Mouse (Mus musculus): Measurements from ENCODE around the gene Dcaf6. TPM values are rescaled to one million over a fixed set of nuclear protein-coding genes. Genes with fewer than 3 reads are reported as not detected.

Dcaf6 gene
- polyA plus RNA-seq, 1 experiment from 2014 or later: 6.4 TPM

DNA sequence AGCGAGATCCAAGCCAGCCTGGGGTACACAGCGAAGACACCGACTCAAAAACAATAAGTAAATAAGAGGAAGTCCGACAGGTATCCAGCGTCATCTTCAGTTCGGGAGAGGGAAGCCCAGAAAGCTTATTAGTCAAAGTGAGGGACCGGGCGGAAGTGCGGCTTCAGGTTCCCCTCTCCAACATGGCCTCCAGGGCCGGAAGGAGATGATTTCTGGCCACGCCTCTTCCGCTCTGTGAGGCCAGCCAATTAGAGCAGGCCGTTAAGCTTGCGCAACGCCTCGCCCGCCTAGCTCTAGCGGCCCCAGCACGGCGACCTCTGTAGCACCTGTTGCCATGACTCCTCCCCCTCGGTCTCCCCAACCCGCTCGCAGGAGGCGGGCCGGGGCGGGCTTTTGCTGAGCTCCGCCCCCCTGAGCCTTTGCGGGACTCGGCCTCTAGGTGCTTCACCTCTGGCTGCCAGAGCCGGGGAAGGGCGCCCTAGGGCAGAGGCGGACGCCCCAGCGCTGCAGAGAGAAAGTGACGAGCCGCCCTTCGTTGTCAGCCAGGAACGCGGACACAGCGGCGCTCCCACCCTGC is 614 bp upstream of the Dcaf6 start:
- Histone ChIP-seq H3K4me1 (replicated peaks) (peaks cover 15% of the 10 kb centered on the region), H3K36me3 (no peaks in the 10 kb centered on the region), H3K4me3 (peak overlapping the region; percentile 92), H3K27ac (peak overlapping the region; percentile 94), H3K9me3 (no peaks in the 10 kb centered on the region), H3K27me3 (ENCODE audit: insufficient read depth, poor library complexity, severe bottlenecking) (no peaks in the 10 kb centered on the region)
- under 1% methylated on average over 41 of the region's 41 CpGs for WGBS
- peak; percentile 99 for DNase-seq (ENCODE audit: low spot score)

DNA sequence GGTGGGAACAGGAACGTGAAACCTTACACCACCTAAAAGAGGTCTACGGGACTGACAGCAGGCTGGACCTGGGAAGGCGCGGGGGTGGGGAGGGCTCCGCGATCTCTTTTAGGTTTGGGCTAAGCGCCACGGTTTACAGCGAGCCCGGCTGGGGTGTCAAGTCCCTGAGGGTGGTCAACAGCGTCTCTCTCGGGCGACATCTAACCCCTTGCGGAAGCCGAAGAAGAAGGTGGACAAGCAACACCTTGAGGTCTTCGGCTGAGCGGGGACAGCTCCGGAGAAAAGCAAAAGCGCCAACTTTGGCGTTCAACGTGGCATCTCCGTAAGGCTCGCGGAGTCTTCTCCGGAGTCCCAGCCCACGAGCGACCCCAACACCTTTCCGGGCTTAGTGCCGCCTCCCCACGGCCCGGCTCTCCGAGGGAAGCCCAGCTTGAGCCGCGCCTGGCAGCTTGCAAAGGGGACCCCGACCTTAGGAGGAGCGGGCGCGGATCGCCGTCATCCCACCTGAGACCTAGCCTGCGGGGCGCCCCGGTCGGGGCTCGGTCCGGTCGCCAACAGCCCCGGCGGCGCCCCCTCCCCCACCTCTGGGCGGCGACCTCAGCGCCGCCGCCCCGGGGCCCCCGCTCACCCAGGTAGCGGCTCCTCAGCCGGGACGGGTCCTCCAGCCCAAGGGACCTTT is 633 bp downstream of the Dcaf6 start:
- Histone ChIP-seq H3K4me1 (replicated peaks) (peaks cover 15% of the 10 kb centered on the region), H3K36me3 (no peaks in the 10 kb centered on the region), H3K27me3 (ENCODE audit: insufficient read depth, poor library complexity, severe bottlenecking) (no peaks in the 10 kb centered on the region), H3K9me3 (no peaks in the 10 kb centered on the region), H3K27ac (peak overlapping the region; percentile 94), H3K4me3 (peak overlapping the region; percentile 92)
- DNase-seq (ENCODE audit: low spot score): peak; percentile 50
- WGBS: under 1% methylated on average over 60 of the region's 60 CpGs

DNA sequence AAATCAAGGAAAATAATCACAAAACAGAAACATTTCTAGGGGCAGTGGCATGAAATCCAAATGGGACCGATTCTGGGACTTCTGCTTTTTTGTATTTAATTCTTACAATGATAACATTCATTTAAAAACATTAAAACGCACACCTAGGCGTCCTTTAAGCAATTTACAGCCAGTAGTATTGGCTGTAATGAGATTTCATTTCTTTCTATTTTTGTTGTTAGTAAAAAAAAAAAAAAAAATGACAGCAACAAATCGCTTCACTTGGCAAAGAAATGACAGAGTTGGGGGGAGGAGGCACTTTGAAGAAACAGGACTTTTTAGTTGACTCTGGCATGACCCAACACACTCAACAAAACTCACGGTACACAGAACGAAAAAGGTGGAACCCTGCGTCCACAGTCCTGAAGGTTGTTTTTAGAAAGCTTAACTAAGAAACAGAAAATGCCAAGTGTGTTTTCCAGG is 1.2 kb downstream of the Dcaf6 start:
- no peaks in the 10 kb centered on the region for H3K36me3 ChIP-seq
- no peak for DNase-seq (ENCODE audit: low spot score)
- peaks cover 3% of the 10 kb centered on the region for H3K9me3 ChIP-seq
- no peaks in the 10 kb centered on the region for H3K27me3 ChIP-seq (ENCODE audit: insufficient read depth, poor library complexity, severe bottlenecking)
- H3K4me3 ChIP-seq: peak overlapping the region; percentile 92
- H3K27ac ChIP-seq: peak overlapping the region; percentile 94
- H3K4me1 ChIP-seq (replicated peaks): peaks cover 15% of the 10 kb centered on the region
- 23% methylated on average over 7 of the region's 7 CpGs for WGBS

DNA sequence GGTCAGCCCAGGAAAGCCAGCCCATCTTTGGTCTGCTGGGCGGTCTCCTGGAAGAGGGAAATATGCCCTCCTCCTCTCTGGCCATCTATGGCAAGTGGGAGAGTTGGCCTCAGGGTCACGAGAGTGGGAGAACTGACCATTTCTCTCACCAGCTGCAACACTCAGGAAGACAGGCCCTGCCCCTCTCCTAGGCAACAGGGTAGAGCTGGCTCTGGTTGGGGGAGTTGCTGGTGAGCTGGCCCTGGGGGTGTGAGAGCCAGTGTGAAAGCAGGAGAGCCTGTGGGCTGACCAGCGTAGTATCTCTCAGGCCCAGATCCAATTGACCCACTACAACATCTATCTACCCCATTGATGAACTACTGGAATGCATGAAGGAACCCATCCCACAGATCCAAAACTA is 18.6 kb downstream of the Dcaf6 start:
- Histone ChIP-seq H3K4me1 (replicated peaks) (peaks cover 7% of the 10 kb centered on the region), H3K36me3 (no peaks in the 10 kb centered on the region), H3K4me3 (no peak overlapping the region), H3K9me3 (no peaks in the 10 kb centered on the region), H3K27ac (no peak overlapping the region), H3K27me3 (ENCODE audit: insufficient read depth, poor library complexity, severe bottlenecking) (no peaks in the 10 kb centered on the region)
- 76% methylated on average over 3 of the region's 3 CpGs for WGBS
- DNase-seq (ENCODE audit: low spot score): no peak

DNA sequence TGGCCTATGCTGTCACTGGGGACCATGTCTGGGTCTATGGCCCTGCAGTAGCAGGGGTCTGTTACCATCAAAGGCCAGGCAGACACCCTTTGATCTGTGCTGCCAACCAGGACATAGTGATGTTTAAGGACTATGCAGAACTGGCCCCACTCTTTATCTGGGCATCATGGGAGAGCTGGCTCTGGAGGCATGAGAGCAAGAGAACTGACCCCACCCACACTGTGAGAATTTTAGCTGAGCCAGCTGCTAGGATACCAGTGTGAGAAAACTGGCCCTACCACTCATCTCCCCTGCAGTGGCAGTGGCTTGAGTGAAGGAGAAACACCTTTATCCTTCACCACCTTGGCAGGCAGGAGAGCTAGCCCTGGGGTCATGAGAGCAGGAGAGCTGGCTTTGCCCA is 19.1 kb downstream of the Dcaf6 start:
- Histone ChIP-seq H3K4me1 (replicated peaks) (peaks cover 7% of the 10 kb centered on the region), H3K27ac (no peak overlapping the region), H3K4me3 (no peak overlapping the region), H3K27me3 (ENCODE audit: insufficient read depth, poor library complexity, severe bottlenecking) (no peaks in the 10 kb centered on the region), H3K36me3 (no peaks in the 10 kb centered on the region), H3K9me3 (no peaks in the 10 kb centered on the region; the same call in 1 of the 2 replicates)
- no peak for DNase-seq (ENCODE audit: low spot score)

DNA sequence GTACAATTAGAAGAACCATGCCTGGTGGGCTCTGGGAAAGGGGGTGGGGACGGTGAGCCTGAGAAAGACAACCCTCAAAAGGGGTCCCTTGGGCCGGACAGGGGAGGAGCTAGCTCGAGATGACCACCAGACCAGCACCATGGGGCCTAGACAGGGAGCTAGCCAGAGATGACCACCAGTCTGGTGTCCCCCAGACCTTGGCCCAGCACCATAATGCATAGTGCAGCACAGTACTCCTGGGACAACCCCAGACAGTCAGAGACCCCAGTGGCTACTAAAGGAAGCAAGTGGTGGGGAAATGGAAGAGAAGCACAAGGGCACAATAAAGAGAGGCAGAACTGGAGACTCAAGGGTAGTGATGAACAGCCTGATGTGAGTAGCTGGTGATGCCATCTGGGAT is 19.5 kb downstream of the Dcaf6 start:
- H3K36me3 ChIP-seq: no peaks in the 10 kb centered on the region
- 71% methylated on average over 3 of the region's 3 CpGs for WGBS
- H3K9me3 ChIP-seq: no peaks in the 10 kb centered on the region; the same call in 1 of the 2 replicates
- no peaks in the 10 kb centered on the region for H3K27me3 ChIP-seq (ENCODE audit: insufficient read depth, poor library complexity, severe bottlenecking)
- H3K4me3 ChIP-seq: no peak overlapping the region
- DNase-seq (ENCODE audit: low spot score): no peak
- peaks cover 7% of the 10 kb centered on the region for H3K4me1 ChIP-seq (replicated peaks)
- H3K27ac ChIP-seq: no peak overlapping the region

DNA sequence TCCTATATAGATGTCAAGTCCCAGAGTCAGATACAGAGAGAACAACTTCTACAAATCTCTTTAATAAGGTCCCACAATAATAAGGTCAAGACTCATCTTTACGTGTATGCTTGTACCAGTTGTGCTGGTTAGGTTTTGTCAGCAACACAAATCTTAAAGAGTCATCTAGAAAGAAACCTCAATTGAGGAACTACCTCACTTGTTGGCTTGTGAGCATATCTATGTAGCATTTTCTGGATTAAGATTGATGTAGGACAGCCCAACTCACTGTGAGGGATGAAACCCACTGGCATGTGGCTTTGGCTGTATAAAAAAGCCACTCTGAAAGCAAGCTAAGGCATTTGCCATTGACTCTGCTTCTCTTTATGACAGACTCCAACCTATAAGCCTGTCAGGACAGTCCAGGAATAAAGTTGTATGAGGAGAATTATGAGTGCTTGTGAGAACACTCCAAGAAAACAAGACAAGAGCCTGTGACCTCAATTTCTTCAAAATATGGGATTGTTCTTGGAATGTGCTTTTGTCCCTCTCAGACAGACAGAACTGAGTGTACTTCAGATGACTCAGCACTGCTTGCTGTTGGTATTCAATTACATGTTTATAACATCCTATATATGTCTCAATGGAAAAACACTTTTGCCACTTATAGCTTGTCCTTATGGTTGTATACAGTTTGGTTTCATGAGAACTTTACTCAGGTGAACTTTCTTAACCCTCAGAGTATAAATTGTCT is 21.8 kb downstream of the Dcaf6 start:
- no peaks in the 10 kb centered on the region for H3K27me3 ChIP-seq (ENCODE audit: insufficient read depth, poor library complexity, severe bottlenecking)
- H3K4me3 ChIP-seq: no peak overlapping the region
- no peaks in the 10 kb centered on the region for H3K36me3 ChIP-seq
- peaks cover 7% of the 10 kb centered on the region for H3K4me1 ChIP-seq (replicated peaks)
- H3K9me3 ChIP-seq: no peaks in the 10 kb centered on the region; the same call in 1 of the 2 replicates
- 88% methylated on average over 1 of the region's 1 CpGs for WGBS
- H3K27ac ChIP-seq: no peak overlapping the region
- no peak for DNase-seq (ENCODE audit: low spot score)

DNA sequence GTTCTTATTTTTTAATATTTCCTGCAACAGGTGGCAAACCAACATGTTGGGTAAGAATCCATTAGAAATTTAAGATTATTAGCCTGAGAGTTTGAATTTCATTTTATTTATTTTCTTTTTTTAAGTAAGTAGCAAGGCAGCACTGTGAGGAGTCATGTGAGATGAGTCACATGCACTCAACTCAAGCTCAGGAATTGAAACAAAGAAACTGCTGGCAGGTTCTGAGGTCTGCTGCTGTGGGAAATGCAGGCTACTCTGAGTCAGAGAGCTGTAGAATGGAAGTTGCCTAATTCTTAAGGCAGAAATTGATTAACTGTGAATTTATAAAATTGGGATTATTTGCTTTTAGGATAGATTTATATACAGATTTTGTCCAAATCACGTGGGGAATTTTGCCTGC is 27.4 kb downstream of the Dcaf6 start:
- no peak overlapping the region for H3K4me3 ChIP-seq
- H3K4me1 ChIP-seq (replicated peaks): no peaks in the 10 kb centered on the region
- H3K27me3 ChIP-seq (ENCODE audit: insufficient read depth, poor library complexity, severe bottlenecking): no peaks in the 10 kb centered on the region
- H3K36me3 ChIP-seq: no peaks in the 10 kb centered on the region
- H3K9me3 ChIP-seq: no peaks in the 10 kb centered on the region; the same call in 1 of the 2 replicates
- WGBS: 80% methylated on average over 1 of the region's 1 CpGs
- no peak for DNase-seq (ENCODE audit: low spot score)
- no peak overlapping the region for H3K27ac ChIP-seq

DNA sequence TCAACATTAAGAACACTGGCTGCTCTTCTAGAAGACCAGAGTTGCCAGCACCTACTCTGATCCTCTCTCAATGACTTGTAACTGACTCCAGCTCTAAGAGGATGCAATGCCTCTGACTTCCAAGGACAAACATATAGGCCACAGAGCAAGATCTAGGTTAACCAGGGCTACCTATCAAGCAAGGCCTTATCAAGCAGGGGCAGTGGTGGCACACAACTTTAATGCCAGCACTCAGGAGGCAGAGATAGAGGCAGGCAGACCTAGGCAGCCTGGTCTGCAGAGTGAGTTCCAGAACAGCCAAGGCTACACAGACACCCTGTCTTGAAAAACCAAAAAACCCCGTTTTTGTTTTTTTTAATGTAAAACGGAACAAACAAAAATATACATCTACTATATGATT is 34.0 kb downstream of the Dcaf6 start:
- H3K27ac ChIP-seq: no peak overlapping the region
- H3K9me3 ChIP-seq: no peaks in the 10 kb centered on the region
- no peak overlapping the region for H3K4me3 ChIP-seq
- WGBS: 93% methylated on average over 2 of the region's 2 CpGs
- H3K4me1 ChIP-seq (replicated peaks): no peaks in the 10 kb centered on the region
- H3K36me3 ChIP-seq: no peaks in the 10 kb centered on the region
- no peak for DNase-seq (ENCODE audit: low spot score)
- H3K27me3 ChIP-seq (ENCODE audit: insufficient read depth, poor library complexity, severe bottlenecking): no peaks in the 10 kb centered on the region

DNA sequence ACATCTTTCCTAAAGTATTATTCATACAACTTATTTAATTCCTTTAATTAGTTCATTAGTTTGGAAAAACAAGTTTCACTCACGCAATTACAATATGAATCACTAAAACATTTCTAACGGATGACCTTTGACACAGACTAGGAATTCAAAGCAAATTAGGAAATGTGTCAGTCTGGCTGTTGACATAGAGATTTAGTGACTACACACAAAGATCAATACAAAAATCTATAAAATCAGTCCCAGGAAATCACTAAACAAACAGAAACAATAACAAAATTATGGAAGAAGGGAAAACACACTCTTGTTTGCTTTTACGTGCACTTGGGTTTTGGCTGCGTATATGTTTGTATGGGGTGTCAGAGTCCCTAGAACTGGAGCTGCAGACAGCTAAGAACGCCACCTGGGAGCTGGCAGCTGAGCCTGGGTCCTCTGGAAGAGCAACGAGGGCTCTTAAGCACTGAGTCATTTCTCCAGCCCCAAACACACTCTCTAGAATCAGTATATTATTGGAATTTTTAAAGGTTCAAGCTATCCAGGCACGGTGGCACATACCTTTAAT is 38.8 kb downstream of the Dcaf6 start:
- no peaks in the 10 kb centered on the region for H3K27me3 ChIP-seq (ENCODE audit: insufficient read depth, poor library complexity, severe bottlenecking)
- no peak overlapping the region for H3K4me3 ChIP-seq
- no peak for DNase-seq (ENCODE audit: low spot score)
- 80% methylated on average over 7 of the region's 7 CpGs for WGBS
- no peaks in the 10 kb centered on the region for H3K36me3 ChIP-seq
- H3K9me3 ChIP-seq: no peaks in the 10 kb centered on the region
- no peaks in the 10 kb centered on the region for H3K4me1 ChIP-seq (replicated peaks)
- H3K27ac ChIP-seq: no peak overlapping the region

DNA sequence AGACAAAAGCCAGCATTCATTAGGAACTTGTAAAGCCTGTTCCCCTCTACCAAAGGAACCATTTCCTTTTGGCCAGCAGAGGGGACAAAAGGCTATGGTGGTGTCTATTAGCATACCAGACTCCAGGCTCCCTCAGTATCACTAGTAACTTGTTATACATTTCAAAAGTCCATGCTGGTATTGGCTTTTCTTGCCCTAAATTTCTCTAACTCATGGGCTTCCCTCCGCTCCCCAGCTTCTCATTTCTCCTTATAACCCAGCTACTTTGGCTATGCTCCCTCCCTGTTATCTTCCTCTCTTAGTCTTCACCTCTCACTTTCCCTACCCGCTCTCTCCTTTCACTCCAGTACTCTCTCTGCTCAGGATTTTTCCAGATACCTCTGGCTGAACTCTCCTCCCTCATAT is 63.9 kb downstream of the Dcaf6 start:
- Histone ChIP-seq H3K4me1 (replicated peaks) (no peaks in the 10 kb centered on the region), H3K27ac (no peak overlapping the region), H3K36me3 (no peaks in the 10 kb centered on the region), H3K9me3 (no peaks in the 10 kb centered on the region), H3K4me3 (no peak overlapping the region), H3K27me3 (ENCODE audit: insufficient read depth, poor library complexity, severe bottlenecking) (no peaks in the 10 kb centered on the region)
- no peak for DNase-seq (ENCODE audit: low spot score)
- 85% methylated on average over 2 of the region's 2 CpGs for WGBS

DNA sequence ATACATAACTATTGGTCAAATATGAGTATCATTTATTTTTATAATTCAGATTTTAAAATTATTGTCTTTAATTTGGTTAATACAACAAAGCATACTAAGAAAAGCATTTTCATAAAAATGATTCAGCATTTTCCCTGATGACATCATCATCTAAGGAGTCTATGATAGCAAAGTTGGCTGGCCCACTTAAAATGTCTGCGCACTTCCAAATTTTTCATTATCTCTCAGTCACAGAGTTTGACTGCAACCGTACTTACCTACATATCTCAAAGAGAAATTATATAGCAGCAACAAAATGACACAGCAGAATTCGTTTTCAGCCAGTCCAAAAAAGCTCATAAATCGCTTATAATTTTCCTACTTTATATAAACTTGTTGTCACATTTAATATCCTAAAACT is 64.3 kb downstream of the Dcaf6 start:
- no peak for DNase-seq (ENCODE audit: low spot score)
- WGBS: 91% methylated on average over 4 of the region's 4 CpGs
- Histone ChIP-seq H3K27me3 (ENCODE audit: insufficient read depth, poor library complexity, severe bottlenecking) (no peaks in the 10 kb centered on the region), H3K9me3 (no peaks in the 10 kb centered on the region), H3K4me1 (replicated peaks) (no peaks in the 10 kb centered on the region), H3K36me3 (no peaks in the 10 kb centered on the region), H3K4me3 (no peak overlapping the region), H3K27ac (no peak overlapping the region)

DNA sequence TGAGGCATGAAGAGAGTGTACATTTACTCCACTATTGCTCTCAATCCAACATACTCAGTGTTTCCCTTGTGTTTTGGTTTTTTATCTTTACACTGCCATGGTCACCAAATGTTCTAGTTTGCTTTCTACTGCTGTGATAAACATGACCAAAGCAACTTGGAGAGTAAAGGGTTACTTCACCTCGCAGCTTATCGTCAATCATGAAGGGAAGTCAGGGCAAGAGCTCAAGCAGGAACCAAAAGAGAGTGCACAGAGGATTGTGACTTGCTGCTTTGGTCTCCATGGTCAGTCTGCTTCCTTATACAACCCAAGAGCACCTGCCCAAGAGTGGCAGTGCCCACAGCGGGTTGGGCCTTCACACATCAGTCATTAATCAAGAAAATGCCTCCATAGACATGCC is 65.4 kb downstream of the Dcaf6 start:
- Histone ChIP-seq H3K9me3 (no peaks in the 10 kb centered on the region), H3K4me3 (no peak overlapping the region), H3K27me3 (ENCODE audit: insufficient read depth, poor library complexity, severe bottlenecking) (no peaks in the 10 kb centered on the region), H3K4me1 (replicated peaks) (no peaks in the 10 kb centered on the region), H3K36me3 (no peaks in the 10 kb centered on the region), H3K27ac (no peak overlapping the region)
- 76% methylated on average over 3 of the region's 3 CpGs for WGBS
- no peak for DNase-seq (ENCODE audit: low spot score)
